Mouse (Mus musculus): ENCODE measurements around the gene Trex1. TPM values are rescaled to one million over a fixed set of nuclear protein-coding genes. Genes with fewer than 3 reads are reported as not detected.

The Trex1 gene
- total RNA-seq, 2 experiments from 2014 or later, result 14.8 to 15.1 TPM

- intact Hi-C loops (cut with DNase I), result no loop called here
- no peak for DNase-seq
These were observed 6.9 kb downstream of the Trex1 start for GRCm38 (mm10) chr9:109052490-109053260.

- DNase-seq, result no peak
- intact Hi-C loops (cut with DNase I), result no loop called here
These were observed 7.7 kb downstream of the Trex1 start for GRCm38 (mm10) chr9:109051651-109052489.

- no peak for DNase-seq
- intact Hi-C loops (cut with DNase I), result no loop called here
These were observed 8.5 kb downstream of the Trex1 start for GRCm38 (mm10) chr9:109051011-109051501.

GRCm38 (mm10) chr9:109050674-109050997 is 8.9 kb downstream of the Trex1 start:
- no peak for DNase-seq
- intact Hi-C loops (cut with DNase I), result no loop called here

GRCm38 (mm10) chr9:109049996-109050673 is 9.4 kb downstream of the Trex1 start:
- DNase-seq, result no peak

GRCm38 (mm10) chr9:109049316-109049715 is 10.2 kb downstream of the Trex1 start:
- intact Hi-C loops (cut with DNase I), result no loop called here
- DNase-seq, result no peak

More at GRCm38 (mm10) chr9:109049996-109050673, 9.4 kb downstream of the Trex1 start:
- intact Hi-C loops (cut with DNase I), result no loop called here

- DNase-seq, result peak; percentile 46
- intact Hi-C loops (cut with DNase I), result no loop called here
These were observed 13.2 kb downstream of the Trex1 start for GRCm38 (mm10) chr9:109046306-109046705.

- DNase-seq, result no peak
- intact Hi-C loops (cut with DNase I), result no loop called here
These were observed 18.2 kb downstream of the Trex1 start for GRCm38 (mm10) chr9:109041351-109041750.

- intact Hi-C loops (cut with DNase I), result no loop called here
These were observed 18.6 kb downstream of the Trex1 start for GRCm38 (mm10) chr9:109040906-109041305.

GRCm38 (mm10) chr9:109040216-109040615 is 19.3 kb downstream of the Trex1 start:
- no peak for DNase-seq
- intact Hi-C loops (cut with DNase I), result no loop called here

More at GRCm38 (mm10) chr9:109040906-109041305, 18.6 kb downstream of the Trex1 start:
- no peak for DNase-seq

- intact Hi-C loops (cut with DNase I), result no loop called here
- no peak for DNase-seq
These were observed 19.9 kb downstream of the Trex1 start for GRCm38 (mm10) chr9:109039681-109040080.

- intact Hi-C loops (cut with DNase I), result no loop called here
- peak; percentile 52 for DNase-seq
These were observed 20.6 kb downstream of the Trex1 start for GRCm38 (mm10) chr9:109038901-109039364.

GRCm38 (mm10) chr9:109038086-109038895 is 21.2 kb downstream of the Trex1 start, which contains the start of gene Shisa5:
Shisa5 (plus strand) TSS chr9:109038565.
- peak; percentile 62 for DNase-seq
- intact Hi-C loops (cut with DNase I), result no loop called here

- intact Hi-C loops (cut with DNase I), result no loop called here
- DNase-seq, result no peak
These were observed 27.1 kb downstream of the Trex1 start for GRCm38 (mm10) chr9:109032435-109032834.

- intact Hi-C loops (cut with DNase I), result no loop called here
- DNase-seq, result no peak
These were observed 27.8 kb downstream of the Trex1 start for GRCm38 (mm10) chr9:109031686-109032085.

- intact Hi-C loops (cut with DNase I), result no loop called here
- DNase-seq, result no peak
These were observed 28.5 kb downstream of the Trex1 start for GRCm38 (mm10) chr9:109031001-109031400.

- no peak for DNase-seq
- intact Hi-C loops (cut with DNase I), result no loop called here
These were observed 29.2 kb downstream of the Trex1 start for GRCm38 (mm10) chr9:109030312-109030711.

GRCm38 (mm10) chr9:109028919-109029318 is 30.6 kb downstream of the Trex1 start:
- no peak for DNase-seq
- intact Hi-C loops (cut with DNase I), result no loop called here

GRCm38 (mm10) chr9:109028421-109028820 is 31.1 kb downstream of the Trex1 start:
- intact Hi-C loops (cut with DNase I), result no loop called here
- DNase-seq, result no peak

GRCm38 (mm10) chr9:109027521-109027920 is 32.0 kb downstream of the Trex1 start:
- intact Hi-C loops (cut with DNase I), result no loop called here
- DNase-seq, result peak; percentile 37
